Mouse (Mus musculus) R1 (cell line): ENCODE results near the gene Aga.
"Not testable (repeated sequence)": the region's sequence is repeated elsewhere in the genome, so short reads cannot be mapped to it uniquely, and the experiment has no call there.

Experiments used
- DNase-seq: peaks from one replicate; pipeline ENCODE4 v3.0.0-alpha.2; 2018; ENCODE audit warnings: low read depth, low spot score

The Aga gene

DNA sequence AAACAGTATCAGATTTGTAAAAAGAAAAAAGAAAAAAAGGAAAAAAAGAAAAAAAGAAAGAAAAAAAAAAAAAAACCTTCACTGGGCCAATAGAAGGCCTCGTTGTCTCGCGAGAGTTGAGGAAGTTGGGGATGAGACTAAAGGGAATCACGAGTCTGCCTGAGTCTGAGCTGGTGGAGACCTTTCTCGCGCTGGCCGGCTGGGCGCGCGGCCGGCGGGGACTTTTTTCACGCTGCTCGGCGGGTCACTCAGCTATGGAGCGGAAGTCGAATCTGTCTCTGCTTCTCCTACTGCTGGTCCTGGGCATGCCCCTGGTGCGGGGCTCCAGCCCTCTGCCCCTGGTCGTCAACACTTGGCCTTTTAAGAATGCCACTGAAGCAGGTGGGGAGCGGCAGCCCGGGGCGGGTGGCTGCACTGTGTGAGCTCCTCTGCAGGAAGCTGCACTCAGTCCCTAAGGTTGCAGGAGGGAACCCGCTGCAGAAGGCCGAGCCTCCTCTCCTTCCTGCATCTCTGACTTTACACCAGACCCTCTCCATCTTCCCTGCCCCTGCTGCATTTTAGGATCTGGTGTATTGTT is at the start of gene Aga:
Gene Aga (plus strand): TSS at position 177 of the 577 bp plus-strand sequence.
- DNase-seq: peak; percentile 94

DNA sequence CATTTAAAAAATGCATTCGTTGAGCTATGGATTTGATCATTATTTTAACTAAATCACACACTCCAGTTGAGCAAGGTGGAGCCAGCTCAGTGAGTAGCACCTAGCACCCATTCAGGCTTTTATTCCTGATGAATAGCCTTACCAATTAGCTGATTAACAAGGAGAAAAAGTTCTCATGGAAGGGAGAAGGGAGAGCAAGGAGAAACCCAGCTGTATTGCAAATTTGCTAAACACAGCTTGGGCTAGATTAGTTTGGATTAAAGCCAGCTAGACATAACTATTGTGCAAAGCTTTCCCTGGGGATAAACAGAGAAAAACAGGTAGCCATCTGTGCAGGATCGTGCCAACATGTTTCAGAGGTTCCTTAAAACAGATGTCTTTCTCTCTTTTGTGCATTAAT is 22.5 kb upstream of the Aga start:
- DNase-seq: no peak

DNA sequence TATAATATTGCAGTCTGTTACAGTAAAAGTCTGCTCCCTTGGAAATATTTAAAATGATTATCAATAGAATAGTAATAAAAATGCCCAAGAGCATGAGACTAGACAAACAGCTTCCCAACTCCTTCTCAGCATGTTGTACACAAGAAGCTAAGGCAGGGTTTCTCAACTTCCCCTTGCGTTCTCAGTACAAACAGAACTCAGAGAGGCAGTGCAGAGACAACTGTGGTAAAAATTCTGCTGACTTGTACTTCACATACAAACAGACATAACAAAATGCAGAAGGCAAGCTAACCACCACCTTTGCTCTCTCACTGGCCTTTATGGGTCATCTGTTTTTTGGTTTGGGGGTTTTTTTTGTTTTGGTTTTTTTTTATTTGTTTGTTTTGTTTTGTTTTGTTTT is 15.3 kb upstream of the Aga start:
- DNase-seq: no peak

DNA sequence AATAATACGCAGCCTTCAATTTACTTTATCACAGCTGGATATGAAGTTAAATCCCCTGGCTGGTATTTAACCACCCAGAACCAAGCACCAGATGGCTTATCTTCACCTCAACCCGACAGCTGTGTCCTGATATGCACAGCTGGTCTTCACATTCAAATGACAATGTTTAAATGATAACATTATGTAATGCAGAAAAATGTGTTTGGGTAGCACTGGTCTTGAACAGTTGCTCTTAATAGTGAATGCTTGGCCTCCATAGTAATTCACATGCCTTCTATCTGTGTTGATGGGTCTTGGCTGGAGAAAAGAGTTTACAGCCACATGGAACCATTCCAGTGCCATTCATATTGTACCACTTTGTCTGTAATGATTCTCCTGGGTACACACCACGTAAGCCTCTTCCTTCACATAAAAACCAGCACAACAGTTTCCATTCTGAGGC is 14.6 kb upstream of the Aga start:
- DNase-seq: no peak

DNA sequence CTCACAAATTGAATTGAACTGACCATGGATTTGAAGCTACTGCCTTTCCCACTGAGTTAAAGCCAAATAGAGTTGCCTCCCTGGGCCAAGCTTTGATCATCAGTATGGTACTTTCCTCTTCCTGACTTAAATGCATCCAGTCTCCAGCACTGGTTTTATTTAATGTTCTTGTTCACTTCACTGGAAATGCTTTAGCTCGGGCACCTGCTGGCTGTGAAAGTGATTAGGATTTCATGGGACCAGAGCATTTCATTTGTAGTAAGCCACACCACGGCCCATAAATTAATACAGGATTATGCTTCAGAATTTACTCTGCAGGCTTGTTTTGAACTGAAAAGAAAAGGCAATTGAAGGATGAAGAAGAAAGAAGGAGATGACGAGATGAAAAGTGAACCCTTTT is 26.5 kb downstream of the Aga start:
- DNase-seq: not testable (repeated sequence)

DNA sequence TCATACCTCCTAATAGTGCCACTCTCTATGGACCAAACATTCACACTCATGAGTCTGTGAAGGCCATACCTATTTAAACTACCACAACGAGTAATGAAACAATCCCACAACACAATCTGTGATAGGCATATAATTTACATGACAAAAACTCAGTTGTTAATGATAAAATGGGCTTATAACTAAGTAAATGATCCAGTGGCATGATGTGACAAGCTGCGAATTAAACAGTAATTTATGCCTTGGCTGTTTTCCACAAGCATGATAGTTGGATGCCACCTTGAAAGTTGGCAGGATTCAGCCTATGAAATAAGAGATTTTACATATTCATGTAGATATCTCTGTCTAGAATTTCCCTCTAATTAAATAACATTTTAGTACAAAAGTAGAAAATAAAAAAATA is 28.1 kb downstream of the Aga start:
- no peak for DNase-seq

DNA sequence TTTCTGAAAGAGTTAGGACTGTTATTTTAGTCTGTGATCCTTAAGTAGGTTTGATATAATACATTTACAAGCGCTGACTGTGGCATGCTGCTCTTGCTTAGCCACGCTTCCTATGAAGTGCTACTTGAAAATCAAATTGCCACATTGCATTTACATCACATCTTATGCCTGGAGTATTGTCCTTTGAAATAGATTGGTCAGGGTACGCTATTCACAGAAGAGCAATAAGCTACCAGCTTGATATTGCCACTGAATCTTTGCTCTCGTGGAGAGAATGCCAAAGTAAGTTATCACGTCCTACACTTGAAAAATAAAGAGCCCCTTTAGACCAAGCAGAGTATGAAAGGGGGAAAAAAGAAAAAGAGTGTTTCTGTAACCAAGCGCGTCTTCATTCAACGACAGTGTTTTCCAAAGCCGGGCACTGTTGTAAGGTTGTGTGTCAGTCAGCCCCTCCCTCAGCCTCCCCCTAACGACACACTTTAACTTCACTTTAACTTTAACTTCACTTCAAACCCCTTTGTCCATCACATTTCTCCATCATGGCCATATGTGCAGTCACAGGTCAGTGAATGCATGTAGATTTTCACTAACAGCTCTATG is 51.0 kb downstream of the Aga start:
- DNase-seq: no peak

DNA sequence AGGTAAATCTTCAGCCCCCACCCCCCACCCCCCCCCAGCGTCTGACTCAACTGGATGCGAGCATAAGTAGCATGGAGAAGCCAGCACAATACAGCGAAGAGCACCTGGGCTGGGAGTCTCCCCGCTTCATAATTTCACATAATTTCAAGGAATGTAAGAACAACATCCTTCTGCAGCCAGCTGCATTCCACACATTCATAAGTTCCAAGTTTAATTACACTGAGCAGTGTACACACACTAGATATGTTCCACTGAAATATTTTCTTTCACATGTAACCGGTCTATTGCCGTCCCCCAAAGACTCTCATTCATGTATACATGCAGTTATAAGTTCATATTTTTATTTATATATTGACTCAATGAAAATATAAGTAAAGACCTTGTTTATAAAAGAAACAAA is 54.7 kb downstream of the Aga start:
- DNase-seq: no peak
